Mouse (Mus musculus) small intestine, adult 2 months (tissue): ENCODE data around the gene Fam78a.

Experiments used
- CTCF ChIP-seq: fragments of 200-500 bp; IDR thresholded peaks from 2 replicates; pipeline ENCODE4 v1.5.1; 2012; ENCODE audit warnings: low read depth, mild to moderate bottlenecking, control low read depth, inconsistent platforms, low read length, moderate library complexity, mixed read lengths; ENCODE audit not compliant: insufficient replicate concordance, insufficient read length; ENCODE audit errors: extremely low read depth
- POLR2A ChIP-seq: fragments of 200-500 bp; IDR thresholded peaks from 2 replicates; pipeline ENCODE4 v1.6.1; 2012; ENCODE audit warnings: low read depth, mild to moderate bottlenecking, control low read depth, inconsistent platforms, low read length, moderate library complexity

- TF ChIP-seq POLR2A (no peak), CTCF (no peak)
These were observed 19.7 kb downstream of the Fam78a start for GRCm38 (mm10) chr2:32064913-32065312.
